Mouse (Mus musculus) heart, adult 2 months (tissue): Measurements from ENCODE around the gene Alb. TPM values are rescaled to one million over a fixed set of nuclear protein-coding genes. Genes with fewer than 3 reads are reported as not detected.

Experiments
- DNase-seq, 2 experiments: peaks; one replicate each; pipeline ENCODE4 v3.0.0; 2021
- H3K27ac ChIP-seq: fragments of 200-600 bp; 2 replicates; pipeline ENCODE4 v1.8.1; 2022
- H3K27me3 ChIP-seq: fragments of 200-500 bp; 2 replicates; pipeline ENCODE4 v1.6.1; 2012; ENCODE audit warnings: mild to moderate bottlenecking, low read length, inconsistent platforms, mixed read lengths; ENCODE audit not compliant: control insufficient read depth, insufficient read depth
- H3K36me3 ChIP-seq: fragments of 200-500 bp; 2 replicates; pipeline ENCODE4 v1.6.1; 2012; ENCODE audit warnings: low read length, inconsistent platforms; ENCODE audit not compliant: control insufficient read depth, insufficient read depth
- H3K4me1 ChIP-seq: fragments of 200-500 bp; 2 replicates; pipeline ENCODE4 v1.6.1; 2011; ENCODE audit warnings: low read length; ENCODE audit not compliant: control insufficient read depth, insufficient read depth
- H3K4me3 ChIP-seq: fragments of 200-600 bp; 2 replicates; pipeline ENCODE4 v1.8.1; 2022
- H3K79me2 ChIP-seq: fragments of 200-500 bp; replicated peaks from 2 replicates; pipeline ENCODE4 v1.6.1; 2012; ENCODE audit warnings: mild to moderate bottlenecking, inconsistent platforms, low read length, moderate library complexity, mixed read lengths; ENCODE audit not compliant: control insufficient read depth, insufficient read depth
- H3K9ac ChIP-seq: fragments of 200-500 bp; 2 replicates; pipeline ENCODE4 v1.6.1; 2012; ENCODE audit warnings: low read depth, mild to moderate bottlenecking, control low read depth, inconsistent platforms, low read length, mixed read lengths
- CTCF ChIP-seq: fragments of 200-600 bp; IDR thresholded peaks from 2 replicates; pipeline ENCODE4 v1.8.1; 2022; ENCODE audit warnings: antibody characterized with exemption, mild to moderate bottlenecking, moderate library complexity
- EP300 ChIP-seq: fragments of 200-500 bp; IDR thresholded peaks from 2 replicates; pipeline ENCODE4 v1.6.1; 2011; ENCODE audit warnings: low read depth, low read length, control low read depth; ENCODE audit not compliant: insufficient read depth
- POLR2A ChIP-seq: fragments of 200-500 bp; IDR thresholded peaks from 2 replicates; pipeline ENCODE4 v1.6.1; 2011; ENCODE audit warnings: mild to moderate bottlenecking, low read depth, low read length, control low read depth; ENCODE audit not compliant: insufficient read depth
- WGBS: fragments of 180-500 bp; shearing (Covaris S2); methylation state at CpG from one replicate; pipeline ENCODE4 v1.1.7; 2018; 5-methylcytosine and 5-hydroxymethylcytosine counted together
- intact Hi-C: fragments of 180-260 bp; cut with DNase I; formaldehyde crosslinking; loops from one replicate; pipeline ENCODE4 v1.15.1; 2025
- polyA plus RNA-seq: library from polyadenylated mRNA; depleted of rRNA; stranded (reverse); fragments of >200 nt; gene quantifications from 2 replicates; pipeline ENCODE4 v1.2.3, GENCODE M21; 2012
- total RNA-seq, 2 experiments: library from RNA; stranded (reverse); gene quantifications; 2 replicates each; pipeline ENCODE4 v1.2.3; 2021

The Alb gene
- total and polyA plus RNA-seq, 3 experiments = 0.59 TPM; not detected in 2

- TF ChIP-seq CTCF (no peak), POLR2A (no peak), EP300 (no peak)
- intact Hi-C loops = no loop called here
- Histone ChIP-seq H3K79me2 (no peaks in the 10 kb centered on the region), H3K27me3 (no peaks in the 10 kb centered on the region), H3K9ac (no peak overlapping the region), H3K36me3 (no peaks in the 10 kb centered on the region), H3K4me1 (no peaks in the 10 kb centered on the region), H3K4me3 (no peak overlapping the region), H3K27ac (no peak overlapping the region)
- WGBS = 88% methylated on average over 4 of the region's 4 CpGs
- DNase-seq = no peak
Measured at GRCm38 (mm10) chr5:90494308-90494707, 33.6 kb downstream of the Alb start.

- H3K27ac ChIP-seq = no peak overlapping the region
- 75% methylated on average over 7 of the region's 7 CpGs for WGBS
- H3K79me2 ChIP-seq = no peaks in the 10 kb centered on the region
- no peak overlapping the region for H3K4me3 ChIP-seq
- intact Hi-C loops = no loop called here
- no peak overlapping the region for H3K9ac ChIP-seq
- H3K36me3 ChIP-seq = no peaks in the 10 kb centered on the region
- no peaks in the 10 kb centered on the region for H3K27me3 ChIP-seq
- no peak for TF ChIP-seq EP300
- TF ChIP-seq POLR2A = no peak
- no peak for TF ChIP-seq CTCF
- H3K4me1 ChIP-seq = no peaks in the 10 kb centered on the region
- no peak for DNase-seq
Measured at GRCm38 (mm10) chr5:90499509-90499908, 38.8 kb downstream of the Alb start.

DNA sequence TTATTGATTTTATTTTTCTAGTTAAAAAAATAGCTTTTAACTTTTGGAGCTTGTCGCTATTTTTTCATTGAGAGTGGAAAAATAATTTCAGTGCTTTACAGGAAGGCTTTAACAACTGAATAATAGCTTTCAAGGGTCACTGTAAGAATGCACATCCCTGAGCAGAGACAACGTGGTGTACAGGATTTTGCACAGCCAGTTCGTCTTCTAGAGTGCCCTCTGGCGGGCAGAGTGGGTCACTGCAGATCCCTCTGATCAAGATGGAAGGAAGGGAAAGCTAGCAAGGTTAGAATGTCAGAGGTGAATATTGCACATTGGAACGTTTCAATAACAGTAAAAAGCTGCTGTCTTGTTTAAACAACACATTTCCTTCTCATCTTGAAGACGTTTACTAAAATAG is 40.0 kb downstream of the Alb start:
- no peaks in the 10 kb centered on the region for H3K79me2 ChIP-seq
- H3K27me3 ChIP-seq = no peaks in the 10 kb centered on the region
- no peak overlapping the region for H3K4me3 ChIP-seq
- no peak overlapping the region for H3K9ac ChIP-seq
- intact Hi-C loops = loop anchor here (2.0 kb wide), 1 partner anchor 298 kb away; no protein-coding TSS in a partner anchor
- WGBS = 4% methylated on average over 6 of the region's 6 CpGs
- peak; percentile 48 to 76 for DNase-seq
- no peak for TF ChIP-seq EP300
- peak; percentile 96 for TF ChIP-seq CTCF
- H3K36me3 ChIP-seq = no peaks in the 10 kb centered on the region
- H3K4me1 ChIP-seq = no peaks in the 10 kb centered on the region
- H3K27ac ChIP-seq = no peak overlapping the region

DNA sequence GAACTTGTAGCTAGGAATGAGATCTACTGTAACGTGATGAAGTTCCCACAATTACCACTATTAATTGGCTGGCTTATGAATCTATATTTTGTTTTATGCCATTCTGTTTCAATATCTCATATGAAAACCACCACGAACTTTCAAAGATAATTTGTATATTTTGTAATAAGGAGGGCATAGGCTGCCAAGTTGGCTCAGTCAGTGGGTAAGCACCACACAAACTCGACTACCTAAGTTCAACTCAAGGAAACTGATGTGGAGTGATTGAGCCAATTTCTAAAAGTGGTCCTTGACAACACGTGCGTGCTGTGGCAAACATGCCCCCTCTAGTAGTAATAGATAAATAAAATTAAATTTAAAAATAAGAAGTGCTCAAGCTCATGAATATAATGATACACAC is 41.1 kb downstream of the Alb start:
- no peaks in the 10 kb centered on the region for H3K27me3 ChIP-seq
- intact Hi-C loops = loop anchor here (2.0 kb wide), 1 partner anchor 299 kb away; no protein-coding TSS in a partner anchor
- no peaks in the 10 kb centered on the region for H3K79me2 ChIP-seq
- H3K9ac ChIP-seq = no peak overlapping the region
- TF ChIP-seq CTCF (no peak), EP300 (no peak), POLR2A (no peak)
- H3K4me3 ChIP-seq = no peak overlapping the region
- no peak overlapping the region for H3K27ac ChIP-seq
- 77% methylated on average over 5 of the region's 5 CpGs for WGBS
- no peaks in the 10 kb centered on the region for H3K36me3 ChIP-seq
- DNase-seq = no peak
- H3K4me1 ChIP-seq = no peaks in the 10 kb centered on the region

DNA sequence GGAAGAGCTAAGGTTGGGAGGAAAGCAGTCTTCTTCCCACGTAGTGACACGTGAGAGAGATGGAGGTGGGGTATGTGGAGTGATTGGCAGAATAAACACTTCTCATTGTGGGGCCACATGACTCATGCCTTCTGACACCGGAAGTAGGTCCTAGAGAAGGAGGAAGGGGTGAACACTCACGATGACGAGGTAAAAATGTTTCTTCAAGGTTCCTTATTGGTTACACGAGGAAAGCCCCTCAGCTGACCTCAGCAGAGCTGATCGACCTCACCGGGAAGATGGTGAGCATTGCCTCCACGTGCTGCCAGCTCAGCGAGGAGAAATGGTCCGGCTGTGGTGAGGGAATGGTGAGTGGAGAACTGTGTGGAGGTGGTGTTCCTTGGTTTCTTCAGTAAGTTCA is 44.0 kb downstream of the Alb start:
- Histone ChIP-seq H3K79me2 (no peaks in the 10 kb centered on the region), H3K27me3 (no peaks in the 10 kb centered on the region), H3K27ac (no peak overlapping the region), H3K9ac (no peak overlapping the region), H3K36me3 (no peaks in the 10 kb centered on the region), H3K4me3 (no peak overlapping the region), H3K4me1 (no peaks in the 10 kb centered on the region)
- DNase-seq = no peak
- TF ChIP-seq POLR2A (no peak), EP300 (no peak), CTCF (no peak)
- intact Hi-C loops = no loop called here
- WGBS = 62% methylated on average over 11 of the region's 11 CpGs

- Histone ChIP-seq H3K27ac (no peak overlapping the region), H3K27me3 (no peaks in the 10 kb centered on the region), H3K4me3 (no peak overlapping the region), H3K79me2 (no peaks in the 10 kb centered on the region), H3K4me1 (no peaks in the 10 kb centered on the region), H3K36me3 (no peaks in the 10 kb centered on the region), H3K9ac (no peak overlapping the region)
- 67% methylated on average over 2 of the region's 2 CpGs for WGBS
- no peak for DNase-seq
- TF ChIP-seq POLR2A = no peak
- intact Hi-C loops = no loop called here
Measured at GRCm38 (mm10) chr5:90506507-90506906, 45.8 kb downstream of the Alb start.
